Mouse (Mus musculus): ENCODE data around the gene Gsdma3. TPM values are rescaled to one million over a fixed set of nuclear protein-coding genes. Genes with fewer than 3 reads are reported as not detected.

The Gsdma3 gene
- not detected in 2 replicates for polyA plus RNA-seq (2015; fragmentation: Nextera tagmentation; extraction: Ambion mirVana)

DNA sequence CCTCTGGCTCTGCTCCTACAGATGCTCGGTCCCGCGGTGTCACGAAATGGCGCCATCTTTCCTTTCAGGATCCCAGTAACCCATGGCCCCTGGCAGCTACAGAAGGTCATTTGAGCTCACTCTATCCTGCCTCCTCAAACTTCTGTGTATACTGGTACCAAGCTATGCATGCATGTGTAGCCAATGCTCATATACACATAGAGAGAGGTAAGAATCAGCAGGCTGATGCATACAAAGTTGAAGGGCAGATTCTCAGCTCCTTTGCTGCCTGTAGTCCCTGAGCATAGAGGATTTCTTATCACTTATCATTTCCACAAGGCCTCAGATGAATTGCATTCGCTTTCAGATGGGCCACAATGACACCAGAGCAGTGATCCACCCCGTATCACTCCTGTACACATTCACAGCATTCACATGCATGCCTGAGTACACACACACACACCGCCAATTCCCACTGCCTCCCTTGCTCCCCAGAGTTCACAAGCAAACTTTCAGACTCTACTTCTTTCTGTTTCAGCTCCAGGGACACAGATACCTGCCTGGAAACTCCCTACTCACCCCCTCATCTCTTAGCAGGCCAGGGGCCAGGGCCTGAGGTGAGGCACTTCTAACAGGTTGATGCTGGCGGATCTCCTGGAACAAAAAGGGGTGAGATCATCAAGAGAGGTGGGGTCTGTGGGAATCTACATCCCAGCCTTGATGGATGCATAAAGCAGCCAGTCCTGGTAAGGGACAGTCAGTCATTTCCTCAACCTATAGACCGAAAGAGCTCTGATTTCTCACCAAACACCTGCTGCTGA is at the start of gene Gsdma3, which contains the start of gene Gm12355:
Gene Gsdma3 (plus strand): TSS at position 750 of the 800 bp plus-strand sequence.
Gene Gm12355 (minus strand): TSS at position 51 of the 800 bp plus-strand sequence.
- no peak within 1 kb of the TSS for H3K4me3 ChIP-seq
- ATAC-seq (replicated peaks): no peak
- 90% methylated on average over 10 of the region's 10 CpGs for WGBS
- no peaks in the 10 kb centered on the region for H3K4me1 ChIP-seq
- H3K27me3 ChIP-seq (replicated peaks): no peaks in the 10 kb centered on the region
- H3K9ac ChIP-seq: no peak within 1 kb of the TSS
- H3K36me3 ChIP-seq (replicated peaks): no peaks in the 10 kb centered on the region
- H3K27ac ChIP-seq: no peak within 1 kb of the TSS
- H3K9me3 ChIP-seq: no peaks in the 10 kb centered on the region
- no peak within 1 kb of the TSS for H3K4me2 ChIP-seq

DNA sequence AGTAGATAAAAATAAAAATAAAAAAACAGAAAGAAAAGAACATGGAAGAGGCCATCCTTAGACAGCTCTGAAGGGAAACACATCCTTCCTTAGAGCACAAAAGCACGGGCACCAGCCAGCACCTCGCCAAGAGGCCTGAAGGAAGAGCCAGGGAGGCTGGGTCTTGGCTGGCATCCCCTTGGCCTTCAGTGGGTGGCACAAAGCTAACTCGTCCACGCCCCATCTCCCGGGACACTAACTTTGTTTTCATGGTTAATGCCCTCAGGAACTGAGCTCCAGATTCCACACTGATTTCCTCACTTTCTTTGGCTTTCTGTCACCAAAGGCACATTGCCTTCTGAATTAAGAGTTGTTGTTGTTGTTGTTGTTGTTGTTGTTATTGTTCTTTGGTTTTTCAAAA is 48.4 kb upstream of the Gsdma3 start:
- Histone ChIP-seq H3K9me3 (no peaks in the 10 kb centered on the region), H3K4me1 (no peaks in the 10 kb centered on the region), H3K4me2 (no peak overlapping the region), H3K4me3 (no peak overlapping the region), H3K36me3 (replicated peaks) (peaks cover 13% of the 10 kb centered on the region; the same call in 1 of the 2 replicates), H3K9ac (no peak overlapping the region), H3K27ac (no peak overlapping the region), H3K27me3 (replicated peaks) (no peaks in the 10 kb centered on the region)
- WGBS: 91% methylated on average over 5 of the region's 5 CpGs
- ATAC-seq (replicated peaks): no peak

DNA sequence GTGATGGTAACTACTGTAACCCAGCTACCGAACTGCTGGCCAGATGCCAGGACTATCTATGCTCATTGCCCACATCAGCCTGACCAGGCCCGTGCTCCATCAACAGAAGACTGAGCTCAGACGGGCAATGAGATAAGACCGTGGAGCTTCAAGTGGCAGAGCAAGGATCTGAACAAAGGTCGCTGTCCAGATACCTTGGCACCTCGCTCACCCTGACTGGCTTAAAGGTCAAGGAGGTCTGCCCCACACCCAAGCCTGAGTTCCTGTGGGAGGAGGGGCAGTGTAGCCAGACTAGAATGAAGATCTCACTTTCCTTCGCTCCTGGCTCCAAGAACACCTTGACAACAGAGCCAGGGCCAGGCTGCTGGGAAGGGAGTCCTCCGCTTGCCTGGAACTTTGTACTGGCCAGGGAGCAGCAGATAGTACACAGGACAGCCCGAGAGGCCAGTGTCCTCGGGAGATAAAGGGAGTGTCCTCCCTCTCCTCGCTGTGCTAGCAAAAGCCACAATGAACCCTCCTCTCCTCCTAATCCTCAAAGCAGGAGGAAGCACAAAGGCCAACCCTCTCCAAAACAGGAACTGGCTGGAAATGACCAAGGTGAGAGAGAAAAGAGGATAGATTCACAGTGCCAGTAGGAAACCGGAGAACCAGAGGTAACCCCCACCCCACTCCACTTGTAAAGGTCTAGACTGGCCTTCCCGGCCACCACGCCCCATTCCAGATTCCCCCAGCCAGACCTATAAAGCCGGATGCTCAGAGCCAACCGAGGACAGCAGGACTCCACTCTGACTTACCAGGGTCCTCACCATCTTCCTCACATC is 45.6 kb upstream of the Gsdma3 start:
- Histone ChIP-seq H3K9ac (no peak overlapping the region), H3K9me3 (no peaks in the 10 kb centered on the region), H3K4me1 (peaks cover 13% of the 10 kb centered on the region), H3K36me3 (replicated peaks) (peaks cover 16% of the 10 kb centered on the region; the same call in 1 of the 2 replicates), H3K4me2 (no peak overlapping the region), H3K27me3 (replicated peaks) (no peaks in the 10 kb centered on the region), H3K27ac (no peak overlapping the region), H3K4me3 (no peak overlapping the region)
- 67% methylated on average over 16 of the region's 16 CpGs for WGBS
- no peak for ATAC-seq (replicated peaks)

DNA sequence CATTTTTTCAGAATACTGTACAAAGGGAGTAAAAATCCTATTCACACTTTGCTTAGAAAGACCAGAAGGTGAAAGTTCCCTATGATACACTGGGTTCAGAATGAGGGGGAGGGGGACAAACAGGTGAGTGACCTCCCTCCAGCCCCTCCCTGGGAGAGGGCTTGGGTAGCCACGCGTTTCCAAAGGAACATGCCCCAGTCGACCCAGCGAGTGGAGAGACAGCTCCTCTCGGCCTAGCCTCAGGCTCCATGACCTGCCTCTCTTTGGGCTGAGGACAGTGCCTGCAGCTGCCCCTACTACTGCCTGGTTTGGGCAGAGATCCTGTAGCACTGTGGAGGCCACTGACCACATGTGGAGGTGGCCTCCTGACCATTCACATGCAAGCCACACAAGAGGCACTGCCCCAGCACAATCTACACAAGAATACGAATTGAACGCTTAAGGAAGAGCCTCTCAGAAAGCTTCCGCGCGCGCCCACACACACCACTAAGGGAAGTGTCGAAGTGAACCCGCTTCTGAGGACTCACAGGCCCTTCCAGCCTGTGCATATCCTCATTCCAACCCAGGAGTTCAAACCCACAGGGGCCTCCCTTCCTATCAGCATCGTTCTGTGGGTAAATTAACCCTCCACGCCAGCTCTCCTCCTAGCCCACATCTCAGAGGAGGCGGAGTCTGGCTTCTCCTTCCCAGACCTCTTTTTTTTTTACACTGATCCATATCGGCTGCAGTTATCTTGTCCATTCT is 44.7 kb upstream of the Gsdma3 start:
- Histone ChIP-seq H3K4me1 (peaks cover 23% of the 10 kb centered on the region), H3K4me2 (no peak overlapping the region), H3K4me3 (no peak overlapping the region), H3K9me3 (no peaks in the 10 kb centered on the region), H3K9ac (no peak overlapping the region), H3K27me3 (replicated peaks) (no peaks in the 10 kb centered on the region), H3K36me3 (replicated peaks) (peaks cover 16% of the 10 kb centered on the region; the same call in 1 of the 2 replicates), H3K27ac (no peak overlapping the region)
- 68% methylated on average over 17 of the region's 17 CpGs for WGBS
- no peak for ATAC-seq (replicated peaks)

DNA sequence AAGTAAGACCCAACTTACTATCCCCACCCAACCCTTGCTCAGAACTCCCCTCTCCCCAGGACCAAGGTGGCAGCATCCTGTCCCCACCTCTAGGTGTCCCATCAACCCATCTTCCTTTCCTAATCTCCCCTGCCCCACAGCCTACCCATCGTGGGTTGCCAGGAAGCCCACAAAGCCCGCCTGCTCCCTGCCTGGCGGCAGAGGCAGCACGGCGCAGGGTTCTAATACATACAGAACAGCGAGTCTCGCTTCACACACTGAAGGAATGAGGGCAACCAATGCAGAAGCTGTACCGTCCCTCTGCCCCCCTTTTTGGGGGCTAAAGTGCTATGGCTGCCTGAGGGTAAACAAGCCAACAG is 44.2 kb upstream of the Gsdma3 start:
- H3K4me2 ChIP-seq: no peak overlapping the region
- 75% methylated on average over 8 of the region's 8 CpGs for WGBS
- H3K27me3 ChIP-seq (replicated peaks): no peaks in the 10 kb centered on the region
- peaks cover 16% of the 10 kb centered on the region; the same call in 1 of the 2 replicates for H3K36me3 ChIP-seq (replicated peaks)
- no peak overlapping the region for H3K4me3 ChIP-seq
- no peaks in the 10 kb centered on the region for H3K9me3 ChIP-seq
- H3K27ac ChIP-seq: no peak overlapping the region
- no peak overlapping the region for H3K9ac ChIP-seq
- no peak for ATAC-seq (replicated peaks)
- peaks cover 23% of the 10 kb centered on the region for H3K4me1 ChIP-seq

DNA sequence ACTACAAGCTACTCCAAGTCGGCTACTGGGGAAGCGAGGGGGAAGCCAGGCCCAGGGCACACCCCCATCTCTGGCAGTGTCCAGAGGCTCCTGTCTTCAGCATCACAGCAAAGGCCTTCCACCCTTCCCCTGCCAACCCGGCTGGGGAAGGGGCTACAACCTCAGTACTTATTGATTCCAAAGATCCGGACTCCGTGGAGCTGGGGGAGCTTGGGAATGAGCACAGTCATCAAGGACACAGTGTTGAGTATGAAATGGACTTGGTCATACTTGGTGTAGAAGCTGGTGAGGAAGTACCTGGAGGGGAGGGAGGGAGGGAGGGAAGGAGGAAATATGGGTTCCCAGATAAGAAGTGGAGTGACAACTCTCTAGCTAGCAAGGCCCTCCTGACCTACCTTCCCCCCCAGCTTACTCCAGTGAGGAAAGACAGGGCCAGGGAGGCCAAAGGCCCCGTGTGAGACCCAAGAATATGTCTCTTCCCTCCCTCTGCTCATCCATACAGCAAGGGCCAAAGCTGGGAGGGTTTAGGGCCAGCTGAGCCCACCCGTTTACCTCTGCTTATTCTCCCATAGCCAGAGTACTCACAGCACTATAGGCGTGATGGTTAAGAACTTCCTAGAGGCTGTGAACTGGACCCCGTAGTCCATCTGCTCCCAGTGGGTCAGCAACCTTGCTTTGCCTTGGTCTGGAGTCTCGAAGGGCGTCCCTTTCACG is 43.5 kb upstream of the Gsdma3 start:
- Histone ChIP-seq H3K4me2 (no peak overlapping the region), H3K27ac (no peak overlapping the region), H3K27me3 (replicated peaks) (no peaks in the 10 kb centered on the region), H3K9me3 (no peaks in the 10 kb centered on the region), H3K4me1 (peaks cover 27% of the 10 kb centered on the region), H3K36me3 (replicated peaks) (peaks cover 16% of the 10 kb centered on the region; the same call in 1 of the 2 replicates), H3K4me3 (no peak overlapping the region), H3K9ac (no peak overlapping the region)
- WGBS: 91% methylated on average over 12 of the region's 12 CpGs
- no peak for ATAC-seq (replicated peaks)

DNA sequence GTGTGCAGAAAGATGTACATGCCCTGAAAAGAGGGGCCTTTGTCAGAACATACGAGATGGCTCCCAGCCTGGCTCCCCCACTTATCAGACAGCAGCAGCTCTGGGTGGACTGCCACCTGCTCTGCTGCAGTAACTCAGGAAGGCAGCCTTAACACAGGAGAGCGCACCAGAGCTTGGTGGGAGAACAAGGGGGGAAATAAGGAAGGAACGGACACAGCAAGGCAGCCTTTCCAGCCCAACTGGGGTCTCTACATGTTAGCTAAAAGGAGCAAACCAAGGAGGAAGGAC is 43.0 kb upstream of the Gsdma3 start:
- Histone ChIP-seq H3K4me3 (no peak overlapping the region), H3K9me3 (no peaks in the 10 kb centered on the region), H3K27me3 (replicated peaks) (no peaks in the 10 kb centered on the region), H3K4me2 (no peak overlapping the region), H3K9ac (no peak overlapping the region), H3K36me3 (replicated peaks) (peaks cover 16% of the 10 kb centered on the region; the same call in 1 of the 2 replicates), H3K27ac (no peak overlapping the region), H3K4me1 (peaks cover 32% of the 10 kb centered on the region)
- ATAC-seq (replicated peaks): no peak
- WGBS: 93% methylated on average over 3 of the region's 3 CpGs

DNA sequence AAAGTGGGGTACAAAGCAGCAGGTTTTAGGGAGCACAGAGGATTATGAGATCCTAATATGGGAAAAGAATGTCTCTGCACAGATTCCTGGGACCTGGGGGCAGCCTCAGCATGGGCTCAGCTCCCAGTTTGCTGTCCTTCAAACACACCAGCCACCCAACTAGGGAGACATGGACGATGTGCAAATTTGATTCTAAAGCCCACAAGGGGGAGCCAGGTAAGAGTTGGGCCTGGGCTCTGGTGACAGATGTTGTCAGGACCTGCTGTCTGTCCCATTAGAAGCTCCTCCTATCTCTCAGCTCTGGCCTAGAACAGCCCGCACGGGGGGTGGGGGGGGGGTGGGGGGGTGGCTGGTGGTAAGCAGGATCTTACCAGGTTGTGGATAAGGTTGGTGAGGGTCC is 42.6 kb upstream of the Gsdma3 start:
- no peak overlapping the region for H3K9ac ChIP-seq
- WGBS: 38% methylated on average over 3 of the region's 3 CpGs
- no peaks in the 10 kb centered on the region for H3K9me3 ChIP-seq
- no peak overlapping the region for H3K27ac ChIP-seq
- peaks cover 16% of the 10 kb centered on the region; the same call in 1 of the 2 replicates for H3K36me3 ChIP-seq (replicated peaks)
- no peak overlapping the region for H3K4me3 ChIP-seq
- no peaks in the 10 kb centered on the region for H3K27me3 ChIP-seq (replicated peaks)
- no peak overlapping the region for H3K4me2 ChIP-seq
- H3K4me1 ChIP-seq: peaks cover 36% of the 10 kb centered on the region
- no peak for ATAC-seq (replicated peaks)

DNA sequence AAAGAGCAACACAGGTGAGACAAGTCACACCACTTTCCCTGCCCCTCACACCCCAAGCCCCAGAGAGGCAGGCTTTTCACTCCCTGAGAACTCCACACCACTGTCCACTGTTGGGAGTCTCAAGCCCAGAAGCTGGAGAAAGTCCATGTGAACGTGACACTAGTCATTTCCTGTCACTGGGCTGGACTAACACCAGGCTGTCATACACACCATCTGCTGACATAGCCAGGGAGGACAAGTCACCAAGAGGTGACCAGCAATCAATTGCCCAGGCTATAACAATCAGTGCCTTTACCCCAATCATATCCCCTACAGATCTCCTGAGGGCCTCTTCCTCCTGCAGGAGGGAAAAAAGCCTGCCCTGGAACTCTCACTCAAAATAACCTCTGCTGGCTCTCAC is 42.0 kb upstream of the Gsdma3 start:
- Histone ChIP-seq H3K9ac (no peak overlapping the region), H3K4me2 (no peak overlapping the region), H3K27me3 (replicated peaks) (no peaks in the 10 kb centered on the region), H3K36me3 (replicated peaks) (peaks cover 16% of the 10 kb centered on the region; the same call in 1 of the 2 replicates), H3K4me1 (peaks cover 36% of the 10 kb centered on the region), H3K9me3 (no peaks in the 10 kb centered on the region), H3K4me3 (no peak overlapping the region), H3K27ac (no peak overlapping the region)
- WGBS: 79% methylated on average over 1 of the region's 1 CpGs
- ATAC-seq (replicated peaks): no peak

DNA sequence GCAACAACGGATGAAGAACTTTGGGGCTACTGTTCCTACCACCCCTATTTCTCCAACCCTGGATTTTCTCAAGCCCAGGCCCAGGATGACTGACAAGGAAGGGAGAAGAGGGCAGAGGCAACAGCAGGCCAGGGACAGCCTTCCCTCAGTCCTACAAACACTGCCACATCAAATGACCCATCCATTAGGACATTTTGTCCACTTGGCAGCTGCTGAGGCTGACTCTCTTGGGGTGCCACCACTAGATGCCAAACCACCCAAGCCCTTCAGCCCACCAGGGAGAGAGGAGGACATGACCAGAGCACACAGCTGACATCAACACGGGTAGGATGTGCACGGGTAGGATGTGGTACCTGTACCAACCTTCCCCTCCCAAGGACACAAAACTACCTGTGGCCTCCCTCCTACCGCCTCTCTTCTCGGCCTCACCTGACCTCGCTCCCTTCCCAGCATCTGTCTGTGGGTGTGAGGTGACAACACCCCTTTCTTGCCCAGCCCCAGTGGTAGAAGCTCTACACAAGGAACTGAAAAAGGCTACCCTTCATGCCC is 41.5 kb upstream of the Gsdma3 start:
- Histone ChIP-seq H3K36me3 (replicated peaks) (peaks cover 16% of the 10 kb centered on the region; the same call in 1 of the 2 replicates), H3K4me2 (0 out of 2 replicates have a peak overlapping the region, but pooled peaks have one; percentile 73), H3K9me3 (no peaks in the 10 kb centered on the region), H3K27ac (no peak overlapping the region), H3K9ac (no peak overlapping the region), H3K4me1 (peaks cover 36% of the 10 kb centered on the region), H3K27me3 (replicated peaks) (no peaks in the 10 kb centered on the region), H3K4me3 (no peak overlapping the region)
- 92% methylated on average over 6 of the region's 6 CpGs for WGBS
- ATAC-seq (replicated peaks): no peak

DNA sequence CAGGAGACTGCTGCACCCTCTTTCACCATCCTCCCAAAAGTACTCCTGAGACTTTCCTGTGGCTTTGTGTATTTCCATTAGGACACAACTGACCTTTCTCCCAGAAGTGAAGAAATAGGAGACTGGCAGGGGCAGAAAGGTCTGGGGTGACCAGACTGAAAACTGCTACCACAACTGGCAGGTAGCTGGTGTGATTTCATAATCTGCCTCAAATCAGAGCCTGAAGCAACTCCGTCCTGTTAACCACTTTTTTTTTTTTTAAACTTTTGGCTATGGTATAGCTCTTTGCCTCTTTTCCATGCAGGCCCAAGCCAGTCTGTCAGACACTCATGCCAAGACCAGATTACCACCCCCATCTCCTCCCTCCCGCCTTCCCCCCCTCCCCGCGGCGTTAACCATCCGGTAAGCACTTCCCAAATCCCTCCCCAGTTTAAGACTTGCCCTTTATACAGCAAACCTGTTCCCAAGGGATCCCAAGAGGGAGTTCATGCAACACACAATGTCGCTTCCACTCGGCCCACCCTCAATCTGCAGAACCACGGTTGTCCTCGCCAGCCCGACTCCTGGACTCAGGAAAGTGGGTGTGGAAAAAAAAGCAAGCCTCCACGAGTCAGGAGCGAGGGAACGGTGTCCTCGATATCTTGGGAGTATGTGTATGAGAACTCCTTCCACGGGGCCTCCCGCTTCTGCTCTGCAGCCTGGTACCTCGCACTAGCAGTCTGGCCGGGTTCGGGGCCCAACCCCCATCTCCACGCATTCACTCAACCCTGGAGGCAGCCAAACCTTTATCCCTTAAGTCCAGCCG is 39.9 kb upstream of the Gsdma3 start:
- Histone ChIP-seq H3K27ac (peak overlapping the region; percentile 87), H3K9me3 (no peaks in the 10 kb centered on the region), H3K4me2 (peak overlapping the region; percentile 73), H3K4me3 (peak overlapping the region; percentile 87), H3K9ac (peak overlapping the region; percentile 87), H3K36me3 (replicated peaks) (peaks cover 13% of the 10 kb centered on the region; the same call in 1 of the 2 replicates), H3K4me1 (peaks cover 36% of the 10 kb centered on the region), H3K27me3 (replicated peaks) (no peaks in the 10 kb centered on the region)
- under 1% methylated on average over 22 of the region's 22 CpGs for WGBS
- peak; percentile 46 for ATAC-seq (replicated peaks)

All from midbrain, embryonic 15.5 days (tissue).